Mouse (Mus musculus): ENCODE results near the gene Eif2b5.

GRCm38 (mm10) chr16:20536081-20536665, 37.6 kb downstream of the Eif2b5 start:
- TF ChIP-seq CTCF (IDR thresholded peaks at IDR 0.05; ENCODE audit: control insufficient read depth, insufficient read depth, insufficient read length), result no peak
- no peak for TF ChIP-seq FOSL1 (IDR thresholded peaks at IDR 0.05; ENCODE audit: insufficient read depth, low read length, poor library complexity, severe bottlenecking)
- no peak for TF ChIP-seq USF1 (IDR thresholded peaks at IDR 0.05; ENCODE audit: low read depth)
- no peak for TF ChIP-seq MYOD1 (IDR thresholded peaks at IDR 0.05; ENCODE audit: control insufficient read depth, insufficient read length, low read depth)
